Mouse (Mus musculus): ENCODE data around the gene Eaf1.

DNA sequence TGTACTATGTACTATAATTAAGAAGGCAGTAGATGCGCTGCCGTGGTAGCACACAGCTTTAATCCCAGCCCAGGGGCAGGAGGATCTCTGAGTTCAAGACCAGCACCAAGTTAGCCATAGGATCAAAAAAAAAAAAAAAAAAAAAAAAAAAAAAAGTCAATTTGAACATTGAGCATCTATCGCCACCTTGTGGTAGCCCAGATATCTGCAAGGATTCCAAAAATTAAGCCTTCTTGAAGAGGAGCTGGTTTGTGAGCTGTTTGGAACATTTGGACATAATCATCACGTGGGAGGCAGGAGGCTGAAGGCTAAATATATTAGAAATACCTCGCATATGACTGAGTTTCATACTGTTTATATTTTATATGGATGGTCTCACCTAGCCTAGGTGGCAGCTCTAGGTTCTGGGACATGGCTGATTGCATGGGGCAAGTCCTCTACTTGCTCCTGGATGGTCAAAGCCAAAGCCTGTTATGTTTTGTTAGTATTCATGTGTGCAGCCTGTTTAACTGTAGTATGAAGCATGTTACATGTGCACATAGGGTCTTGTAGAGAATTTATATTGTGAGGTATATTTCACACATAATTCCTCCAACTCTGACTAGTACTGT is 21.6 kb upstream of the Eaf1 start:
- TF ChIP-seq CTCF (IDR thresholded peaks at IDR 0.05) (peak; percentile 87), POLR2A (IDR thresholded peaks at IDR 0.05; ENCODE audit: insufficient read depth, low read depth, low read length) (no peak)
